Mouse (Mus musculus) MEL (cell line): Measurements from ENCODE around the gene Lrrc4b.

Experiments
- BHLHE40 ChIP-seq: IDR thresholded peaks from 2 replicates; pipeline ENCODE4 v1.6.1; 2012; ENCODE audit warnings: low read depth, mild to moderate bottlenecking, inconsistent platforms, low read length, improper control_type of control experiment, borderline replicate concordance
- CHD1 ChIP-seq: IDR thresholded peaks from 2 replicates; pipeline ENCODE4 v1.6.1; 2012; ENCODE audit warnings: low read depth, mild to moderate bottlenecking, inconsistent platforms, low read length, improper control_type of control experiment
- CTCF ChIP-seq, 3 experiments: IDR thresholded peaks in 2 of 3; conservative IDR thresholded peaks in 1 of 3; 2 replicates each; pipeline ENCODE4 v1.5.1; 2011 to 2012; ENCODE audit warnings: low read length in 3 of 3, low read depth in 2 of 3, mild to moderate bottlenecking in 2 of 3, improper control_type of control experiment in 1 of 3, inconsistent platforms in 1 of 3, mixed read lengths in 1 of 3, moderate library complexity in 1 of 3; ENCODE audit not compliant: control insufficient read depth in 1 of 3, insufficient read depth in 1 of 3, poor library complexity in 1 of 3, severe bottlenecking in 1 of 3
- EP300 ChIP-seq, 2 experiments: IDR thresholded peaks; 2 replicates each; pipeline ENCODE4 v1.6.1; 2011; ENCODE audit warnings: improper control_type of control experiment in 2 of 2, low read length in 2 of 2, low read depth in 1 of 2, mild to moderate bottlenecking in 1 of 2
- GATA1 ChIP-seq: IDR thresholded peaks from 2 replicates; pipeline ENCODE4 v1.6.1; 2011; ENCODE audit warnings: low read depth, low read length, improper control_type of control experiment
- MXI1 ChIP-seq: IDR thresholded peaks from 2 replicates; pipeline ENCODE4 v1.6.1; 2011; ENCODE audit warnings: mild to moderate bottlenecking, low read depth, low read length, improper control_type of control experiment
- POLR2A ChIP-seq, 2 experiments: IDR thresholded peaks; 2 replicates each; pipeline ENCODE4 v1.6.1; 2011 to 2012; ENCODE audit warnings: low read length in 2 of 2, mild to moderate bottlenecking in 2 of 2, control low read depth in 1 of 2, improper control_type of control experiment in 1 of 2, low read depth in 1 of 2, moderate library complexity in 1 of 2; ENCODE audit not compliant: control insufficient read depth in 1 of 2, insufficient read depth in 1 of 2, poor library complexity in 1 of 2
- POLR2AphosphoS2 ChIP-seq: IDR thresholded peaks from 2 replicates; pipeline ENCODE4 v1.6.1; 2011; ENCODE audit warnings: low read length, improper control_type of control experiment

GRCm38 (mm10) chr7:44495992-44496770 is 67.4 kb downstream of the Lrrc4b start, which contains the start of the genes Emc10 and Fam71e1:
- TF ChIP-seq EP300 (IDR thresholded peaks at IDR 0.05; ENCODE audit: low read depth in 1 of 2, low read length in 2 of 2) (peak in 1 of 2 experiments; percentile 22; a peak in 1 of 4 replicates), POLR2A (IDR thresholded peaks at IDR 0.05; ENCODE audit: control insufficient read depth in 1 of 2, insufficient read depth in 1 of 2, low read depth in 1 of 2, low read length in 2 of 2, poor library complexity in 1 of 2) (peak; percentile 89 to 95; a peak in 3 of 4 replicates), MXI1 (peak; percentile 76), BHLHE40 (peak; percentile 94), CTCF (IDR thresholded peaks at IDR 0.05 in 2 of 3, conservative IDR thresholded peaks at IDR 0.05 in 1 of 3; ENCODE audit: control insufficient read depth in 1 of 3, insufficient read depth in 1 of 3, low read depth in 2 of 3, low read length in 3 of 3, poor library complexity in 1 of 3, severe bottlenecking in 1 of 3) (no peak), GATA1 (no peak), POLR2AphosphoS2 (peak; percentile 84), CHD1 (no peak)
